Mouse (Mus musculus) CH12.LX (cell line): ENCODE measurements around the gene Unc5cl. TPM values are rescaled to one million over a fixed set of nuclear protein-coding genes. Genes with fewer than 3 reads are reported as not detected.

Source experiments
- DNase-seq: peaks from one replicate; pipeline ENCODE4 v3.0.0-alpha.2; 2013; ENCODE audit errors: extremely low read depth
- H3K27ac ChIP-seq: 2 replicates; pipeline ENCODE4 v1.5.1; 2012; ENCODE audit warnings: low read depth, mild to moderate bottlenecking, control low read depth, moderate library complexity; ENCODE audit not compliant: insufficient read depth
- H3K27me3 ChIP-seq: replicated peaks from 2 replicates; pipeline ENCODE3; 2012; ENCODE audit warnings: inconsistent platforms
- H3K36me3 ChIP-seq, 2 experiments: replicated peaks in 1 of 2; 2 replicates each; pipeline versions ENCODE3 to v1.6.1; 2012; ENCODE audit warnings: inconsistent platforms in 1 of 2, low read length in 1 of 2, mild to moderate bottlenecking in 1 of 2, mixed read lengths in 1 of 2, moderate library complexity in 1 of 2; ENCODE audit not compliant: control insufficient read depth in 1 of 2, insufficient read depth in 1 of 2
- H3K4me1 ChIP-seq, 2 experiments: 2 replicates each; pipeline ENCODE4 v1.6.1; 2012; ENCODE audit warnings: inconsistent platforms in 1 of 2, moderate library complexity in 1 of 2; ENCODE audit not compliant: insufficient read depth in 2 of 2, control insufficient read depth in 1 of 2
- H3K4me2 ChIP-seq: 2 replicates; pipeline ENCODE4 v1.6.1; 2012; ENCODE audit warnings: low read depth, mild to moderate bottlenecking, control low read depth; ENCODE audit not compliant: poor library complexity, insufficient read depth, severe bottlenecking
- H3K4me3 ChIP-seq, 3 experiments: fragments of 150-350 bp in 1 of 3; sonication (generic) in 1 of 3; replicated peaks in 1 of 3; 2 replicates each; pipeline versions ENCODE3 to v1.5.1; 2011 to 2012; ENCODE audit warnings: low read depth in 2 of 3, low read length in 2 of 3, mild to moderate bottlenecking in 2 of 3, moderate library complexity in 2 of 3, control low read depth in 1 of 3, improper control_type of control experiment in 1 of 3, inconsistent platforms in 1 of 3, mixed read lengths in 1 of 3; ENCODE audit not compliant: poor library complexity in 1 of 3
- H3K79me2 ChIP-seq: replicated peaks from 2 replicates; pipeline ENCODE4 v1.6.1; 2012; ENCODE audit warnings: mild to moderate bottlenecking, moderate library complexity; ENCODE audit not compliant: control insufficient read depth, poor library complexity, insufficient read depth, severe bottlenecking; ENCODE audit errors: extremely low read depth
- H3K9ac ChIP-seq: 2 replicates; pipeline ENCODE4 v1.6.1; 2012; ENCODE audit warnings: low read depth, mild to moderate bottlenecking, control low read depth, moderate library complexity; ENCODE audit not compliant: insufficient read depth
- H3K9me3 ChIP-seq: replicated peaks from 2 replicates; pipeline ENCODE3; 2012; ENCODE audit warnings: low read length, inconsistent platforms, mixed read lengths
- CHD1 ChIP-seq: IDR thresholded peaks from 2 replicates; pipeline ENCODE4 v1.6.1; 2012; ENCODE audit warnings: low read depth, low read length, improper control_type of control experiment, inconsistent platforms
- E2F4 ChIP-seq: IDR thresholded peaks from 2 replicates; pipeline ENCODE4 v1.6.1; 2011; ENCODE audit warnings: low read depth, low read length, improper control_type of control experiment; ENCODE audit not compliant: insufficient replicate concordance
- ELF1 ChIP-seq: IDR thresholded peaks from 2 replicates; pipeline ENCODE4 v1.6.1; 2014; ENCODE audit warnings: low read depth, mild to moderate bottlenecking, inconsistent platforms, low read length, improper control_type of control experiment
- EP300 ChIP-seq: IDR thresholded peaks from 2 replicates; pipeline ENCODE4 v1.6.1; 2011; ENCODE audit warnings: low read length, improper control_type of control experiment
- ETS1 ChIP-seq: conservative IDR thresholded peaks from 2 replicates; pipeline ENCODE4 v1.6.1; 2012; ENCODE audit warnings: low read depth, mild to moderate bottlenecking, inconsistent platforms, low read length, improper control_type of control experiment, moderate library complexity
- IRF4 ChIP-seq: IDR thresholded peaks from 2 replicates; pipeline ENCODE4 v1.6.1; 2014; ENCODE audit warnings: low read depth, mild to moderate bottlenecking, inconsistent platforms, low read length, improper control_type of control experiment
- JUN ChIP-seq: IDR thresholded peaks from 2 replicates; pipeline ENCODE4 v1.6.1; 2011; ENCODE audit warnings: low read depth, mild to moderate bottlenecking, low read length, improper control_type of control experiment, moderate library complexity; ENCODE audit not compliant: insufficient read depth
- MAX ChIP-seq: IDR thresholded peaks from 2 replicates; pipeline ENCODE4 v1.6.1; 2011; ENCODE audit warnings: low read length, improper control_type of control experiment
- MAZ ChIP-seq: IDR thresholded peaks from 2 replicates; pipeline ENCODE4 v1.6.1; 2012; ENCODE audit warnings: low read depth, mild to moderate bottlenecking, inconsistent platforms, low read length, improper control_type of control experiment, moderate library complexity
- MEF2A ChIP-seq: IDR thresholded peaks from 2 replicates; pipeline ENCODE4 v1.6.1; 2014; ENCODE audit warnings: low read depth, mild to moderate bottlenecking, inconsistent platforms, low read length, improper control_type of control experiment, borderline replicate concordance
- NRF1 ChIP-seq: IDR thresholded peaks from 2 replicates; pipeline ENCODE4 v1.6.1; 2014; ENCODE audit warnings: low read depth, mild to moderate bottlenecking, inconsistent platforms, low read length, improper control_type of control experiment, moderate library complexity
- SIN3A ChIP-seq: IDR thresholded peaks from 2 replicates; pipeline ENCODE4 v1.6.1; 2012; ENCODE audit warnings: low read length, improper control_type of control experiment, inconsistent platforms
- SMC3 ChIP-seq: IDR thresholded peaks from 2 replicates; pipeline ENCODE4 v1.6.1; 2011; ENCODE audit warnings: low read depth, low read length, improper control_type of control experiment
- TBP ChIP-seq: conservative IDR thresholded peaks from 2 replicates; pipeline ENCODE4 v1.6.1; 2011; ENCODE audit warnings: low read depth, low read length, improper control_type of control experiment
- TCF12 ChIP-seq: IDR thresholded peaks from 2 replicates; pipeline ENCODE4 v1.6.1; 2014; ENCODE audit warnings: low read depth, mild to moderate bottlenecking, inconsistent platforms, low read length, improper control_type of control experiment
- USF1 ChIP-seq: IDR thresholded peaks from 2 replicates; pipeline ENCODE4 v1.6.1; 2014; ENCODE audit warnings: low read depth, mild to moderate bottlenecking, inconsistent platforms, low read length, improper control_type of control experiment
- ZKSCAN1 ChIP-seq: IDR thresholded peaks from 2 replicates; pipeline ENCODE4 v1.6.1; 2012; ENCODE audit warnings: low read depth, inconsistent platforms, low read length, improper control_type of control experiment, borderline replicate concordance
- ZMIZ1 ChIP-seq: IDR thresholded peaks from 2 replicates; pipeline ENCODE4 v1.6.1; 2012; ENCODE audit warnings: low read depth, mild to moderate bottlenecking, inconsistent platforms, low read length, improper control_type of control experiment
- ZNF384 ChIP-seq: IDR thresholded peaks from 2 replicates; pipeline ENCODE4 v1.6.1; 2012; ENCODE audit warnings: low read depth, low read length, improper control_type of control experiment, inconsistent platforms
- dilution Hi-C: fragments of 300-500 bp; cut with MboI; formaldehyde crosslinking; loops from 2 replicates; pipeline ENCODE4 v1.14.3; 2020; ENCODE audit warnings: low sequenced_read_pairs; ENCODE audit not compliant: extremely low pct_unique_long_range_greater_than_20kb, extremely low pct_ligation_motif_present
- in situ Hi-C: fragments of 300-500 bp; cut with MboI; formaldehyde crosslinking; loops from 3 replicates; pipeline ENCODE4 v1.14.3; 2019; ENCODE audit warnings: low sequenced_read_pairs, low pct_ligation_motif_present, low pct_unique_long_range_greater_than_20kb, mixed read lengths
- polyA plus RNA-seq: library from polyadenylated mRNA; unstranded; fragments of >175 nt; gene quantifications from 2 replicates; pipeline ENCODE4 v1.2.1, GENCODE M21; 2012; ENCODE audit warnings: low read depth; ENCODE audit not compliant: insufficient read length
- total RNA-seq, 2 experiments: library from RNA; depleted of rRNA; stranded (reverse); fragments of 300-350 nt in 1 of 2; fragments of >200 nt in 1 of 2; gene quantifications; 2 replicates each; pipeline ENCODE4 v1.2.3; 2012 to 2014

The Unc5cl gene
- total and polyA plus RNA-seq, 3 experiments: 0.09 to 0.21 TPM; not detected in 1

DNA sequence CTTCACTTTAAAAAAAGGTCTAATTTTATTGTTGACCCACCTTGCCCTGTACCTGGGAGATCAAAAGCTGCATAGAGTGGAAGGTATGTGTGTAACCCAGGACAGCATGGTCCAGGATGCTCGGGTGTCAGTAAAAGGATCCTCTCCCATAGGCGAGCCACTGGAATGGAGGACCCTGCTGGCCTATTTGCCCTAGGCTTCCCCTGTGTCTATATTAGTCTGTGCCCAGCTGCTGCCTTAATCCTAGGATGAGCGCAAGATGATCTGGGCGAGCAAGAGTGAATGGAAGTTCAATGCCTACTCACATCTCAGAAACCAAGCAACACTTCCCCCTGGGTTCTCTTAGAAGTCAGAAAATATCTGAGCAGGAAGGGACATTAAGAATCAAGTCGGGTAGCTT, 23.6 kb upstream of the Unc5cl start:
- H3K4me2 ChIP-seq: no peak overlapping the region

DNA sequence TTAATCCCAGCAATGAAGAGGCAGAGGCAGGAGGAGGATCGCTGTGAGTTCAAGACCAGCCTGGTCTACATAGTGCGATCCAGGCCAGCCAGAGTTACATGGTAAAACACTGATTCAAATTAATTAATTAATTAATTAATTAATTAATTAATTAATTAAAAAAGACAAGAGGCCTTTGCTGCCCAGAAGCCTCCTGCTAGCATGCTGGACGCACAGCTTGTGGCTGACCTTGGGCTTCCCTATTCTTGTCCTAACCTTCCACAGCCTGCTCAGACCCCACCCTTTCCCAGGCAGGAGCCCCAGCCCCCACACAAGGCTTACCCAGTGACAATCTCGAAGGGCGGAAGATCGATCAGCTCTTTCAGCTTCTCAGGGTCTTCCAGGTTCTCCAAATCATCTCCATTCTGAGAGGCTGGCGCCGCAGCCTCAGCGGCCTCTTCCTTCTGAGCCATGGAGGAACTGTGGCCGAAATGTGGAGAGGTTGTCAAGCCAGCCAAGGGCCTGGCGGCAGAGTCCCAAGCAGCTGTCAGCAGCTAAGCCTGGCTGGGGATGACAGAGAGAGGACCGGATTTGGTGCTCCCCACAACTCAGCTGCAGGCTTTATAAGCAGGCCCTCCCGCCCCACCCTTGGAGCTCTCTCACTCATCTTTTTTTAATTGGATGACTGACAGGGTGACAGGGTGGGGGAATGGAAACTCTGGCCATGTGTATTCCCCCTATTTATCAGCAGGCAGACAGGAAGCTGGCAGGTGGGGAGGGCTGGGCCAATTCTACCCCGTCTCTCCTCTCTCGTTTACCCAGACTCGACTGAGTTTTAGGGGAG, 22.3 kb upstream of the Unc5cl start, which contains the start of gene Apobec2:
Gene Apobec2, minus strand, starts transcription at position 773 of the 823 bp plus-strand sequence.
- TF ChIP-seq EP300: no peak
- no peak for TF ChIP-seq NRF1
- TF ChIP-seq SIN3A: no peak
- no peak for TF ChIP-seq SMC3
- TF ChIP-seq ELF1: no peak
- TF ChIP-seq ZMIZ1: no peak
- TF ChIP-seq JUN: no peak
- TF ChIP-seq E2F4: no peak
- no peak for TF ChIP-seq IRF4
- TF ChIP-seq ZKSCAN1: no peak
- TF ChIP-seq USF1: no peak
- no peak for TF ChIP-seq MEF2A
- no peak for TF ChIP-seq TBP
- TF ChIP-seq ETS1: no peak
- no peak for TF ChIP-seq MAX
- no peak for TF ChIP-seq CHD1
- TF ChIP-seq ZNF384: no peak
- TF ChIP-seq, all 38 proteins: peak for 0
- DNase-seq: no peak
- Histone ChIP-seq H3K4me1 (peaks cover 0 to 20% of the 10 kb centered on the region in 2 experiments; a peak in 2 of 4 replicates), H3K9me3 (no peaks in the 10 kb centered on the region), H3K27me3 (peaks cover 2% of the 10 kb centered on the region), H3K4me2 (no peak within 1 kb of the TSS), H3K9ac (no peak within 1 kb of the TSS), H3K79me2 (no peaks in the 10 kb centered on the region), H3K4me3 (no peak within 1 kb of the TSS), H3K36me3 (no peaks in the 10 kb centered on the region), H3K27ac (no peak within 1 kb of the TSS)
- dilution Hi-C loops: no loop called here
- in situ Hi-C loops: no loop called here

More for the DNA sequence above, 23.6 kb upstream of the Unc5cl start:
- H3K9me3 ChIP-seq: no peaks in the 10 kb centered on the region
- DNase-seq: no peak
- no peaks in the 10 kb centered on the region for H3K79me2 ChIP-seq
- H3K27ac ChIP-seq: no peak overlapping the region
- no peak overlapping the region for H3K4me3 ChIP-seq
- no peaks in the 10 kb centered on the region for H3K36me3 ChIP-seq
- no peaks in the 10 kb centered on the region for H3K27me3 ChIP-seq
- H3K4me1 ChIP-seq: peaks cover 0 to 32% of the 10 kb centered on the region in 2 experiments; a peak in 2 of 4 replicates
- H3K9ac ChIP-seq: no peak overlapping the region
- in situ Hi-C loops: no loop called here
- TF ChIP-seq E2F4 (no peak), TCF12 (no peak), MAZ (no peak)
- dilution Hi-C loops: no loop called here
